Mouse (Mus musculus): ENCODE measurements around the gene Gdf11. TPM values are rescaled to one million over a fixed set of nuclear protein-coding genes. Genes with fewer than 3 reads are reported as not detected.
A peak's percentile ranks its signal among the peaks of the same experiment; 100 is the strongest.

The Gdf11 gene
- polyA plus RNA-seq, 1 experiment from 2014 or later: 7.2 TPM

- Histone ChIP-seq H3K4me3 (ENCODE audit: low read length) (no peak overlapping the region), H3K4me2 (replicated peaks; ENCODE audit: low read depth, low read length) (no peak overlapping the region), H3K27me3 (ENCODE audit: control insufficient read depth, insufficient read depth, low read length) (no peaks in the 10 kb centered on the region), H3K9me3 (ENCODE audit: control insufficient read depth, low read length) (no peaks in the 10 kb centered on the region), H3K9ac (ENCODE audit: low read depth, low read length) (no peak overlapping the region), H3K27ac (ENCODE audit: low read depth, low read length) (no peak overlapping the region), H3K36me3 (ENCODE audit: control insufficient read depth, insufficient read depth, low read length) (peaks cover 47% of the 10 kb centered on the region; the same call in 1 of the 2 replicates), H3K4me1 (ENCODE audit: control insufficient read depth, insufficient read depth, low read length) (peaks cover 15% of the 10 kb centered on the region)
- 64% methylated on average over 12 of the region's 12 CpGs for WGBS
- ATAC-seq (ENCODE audit: low FRiP score, low TSS enrichment): no peak
These were observed 22.2 kb upstream of the Gdf11 start for GRCm38 (mm10) chr10:128913696-128914095.

- Histone ChIP-seq H3K9me3 (ENCODE audit: control insufficient read depth, low read length) (no peaks in the 10 kb centered on the region), H3K27me3 (ENCODE audit: control insufficient read depth, insufficient read depth, low read length) (no peaks in the 10 kb centered on the region), H3K4me3 (ENCODE audit: low read length) (no peak overlapping the region), H3K4me2 (replicated peaks; ENCODE audit: low read depth, low read length) (no peak overlapping the region), H3K4me1 (ENCODE audit: control insufficient read depth, insufficient read depth, low read length) (peaks cover 15% of the 10 kb centered on the region), H3K36me3 (ENCODE audit: control insufficient read depth, insufficient read depth, low read length) (peaks cover 42% of the 10 kb centered on the region; the same call in 1 of the 2 replicates), H3K27ac (ENCODE audit: low read depth, low read length) (no peak overlapping the region; the same call in 1 of the 2 replicates), H3K9ac (ENCODE audit: low read depth, low read length) (no peak overlapping the region)
- 10% methylated on average over 5 of the region's 5 CpGs for WGBS
- 0 out of 2 replicates have a peak, but pooled peaks have one; percentile 17 for ATAC-seq (ENCODE audit: low FRiP score, low TSS enrichment)
These were observed 21.7 kb upstream of the Gdf11 start for GRCm38 (mm10) chr10:128913219-128913618.

GRCm38 (mm10) chr10:128912791-128913190, 21.3 kb upstream of the Gdf11 start:
- WGBS: 81% methylated on average over 4 of the region's 4 CpGs
- Histone ChIP-seq H3K36me3 (ENCODE audit: control insufficient read depth, insufficient read depth, low read length) (peaks cover 40% of the 10 kb centered on the region; the same call in 1 of the 2 replicates), H3K4me2 (replicated peaks; ENCODE audit: low read depth, low read length) (no peak overlapping the region), H3K9ac (ENCODE audit: low read depth, low read length) (no peak overlapping the region), H3K27me3 (ENCODE audit: control insufficient read depth, insufficient read depth, low read length) (no peaks in the 10 kb centered on the region), H3K4me3 (ENCODE audit: low read length) (no peak overlapping the region), H3K4me1 (ENCODE audit: control insufficient read depth, insufficient read depth, low read length) (peaks cover 15% of the 10 kb centered on the region), H3K27ac (ENCODE audit: low read depth, low read length) (peak overlapping the region; percentile 0; the same call in 1 of the 2 replicates), H3K9me3 (ENCODE audit: control insufficient read depth, low read length) (no peaks in the 10 kb centered on the region)
- ATAC-seq (ENCODE audit: low FRiP score, low TSS enrichment): no peak

GRCm38 (mm10) chr10:128912268-128912667, 20.8 kb upstream of the Gdf11 start:
- 83% methylated on average over 4 of the region's 4 CpGs for WGBS
- no peaks in the 10 kb centered on the region for H3K27me3 ChIP-seq (ENCODE audit: control insufficient read depth, insufficient read depth, low read length)
- H3K9me3 ChIP-seq (ENCODE audit: control insufficient read depth, low read length): no peaks in the 10 kb centered on the region
- no peak overlapping the region for H3K27ac ChIP-seq (ENCODE audit: low read depth, low read length)
- peaks cover 34% of the 10 kb centered on the region; the same call in 1 of the 2 replicates for H3K36me3 ChIP-seq (ENCODE audit: control insufficient read depth, insufficient read depth, low read length)
- no peak overlapping the region for H3K9ac ChIP-seq (ENCODE audit: low read depth, low read length)
- no peak overlapping the region for H3K4me2 ChIP-seq (replicated peaks; ENCODE audit: low read depth, low read length)
- H3K4me3 ChIP-seq (ENCODE audit: low read length): no peak overlapping the region
- peaks cover 15% of the 10 kb centered on the region for H3K4me1 ChIP-seq (ENCODE audit: control insufficient read depth, insufficient read depth, low read length)
- no peak for ATAC-seq (ENCODE audit: low FRiP score, low TSS enrichment)

GRCm38 (mm10) chr10:128911430-128911829, 19.9 kb upstream of the Gdf11 start:
- Histone ChIP-seq H3K36me3 (ENCODE audit: control insufficient read depth, insufficient read depth, low read length) (peaks cover 28% of the 10 kb centered on the region; the same call in 1 of the 2 replicates), H3K4me2 (replicated peaks; ENCODE audit: low read depth, low read length) (no peak overlapping the region), H3K27me3 (ENCODE audit: control insufficient read depth, insufficient read depth, low read length) (no peaks in the 10 kb centered on the region), H3K4me1 (ENCODE audit: control insufficient read depth, insufficient read depth, low read length) (peaks cover 15% of the 10 kb centered on the region), H3K27ac (ENCODE audit: low read depth, low read length) (no peak overlapping the region), H3K9me3 (ENCODE audit: control insufficient read depth, low read length) (no peaks in the 10 kb centered on the region), H3K4me3 (ENCODE audit: low read length) (peak overlapping the region; percentile 72; the same call in 1 of the 2 replicates), H3K9ac (ENCODE audit: low read depth, low read length) (peak overlapping the region; percentile 96; the same call in 1 of the 2 replicates)
- ATAC-seq (ENCODE audit: low FRiP score, low TSS enrichment): no peak
- 96% methylated on average over 6 of the region's 6 CpGs for WGBS

GRCm38 (mm10) chr10:128910066-128910841, 18.7 kb upstream of the Gdf11 start:
- Histone ChIP-seq H3K9me3 (ENCODE audit: control insufficient read depth, low read length) (no peaks in the 10 kb centered on the region), H3K4me2 (replicated peaks; ENCODE audit: low read depth, low read length) (peak overlapping the region; percentile 72), H3K27ac (ENCODE audit: low read depth, low read length) (peak overlapping the region; percentile 89), H3K4me1 (ENCODE audit: control insufficient read depth, insufficient read depth, low read length) (peaks cover 15% of the 10 kb centered on the region), H3K4me3 (ENCODE audit: low read length) (peak overlapping the region; percentile 72), H3K36me3 (ENCODE audit: control insufficient read depth, insufficient read depth, low read length) (peaks cover 25% of the 10 kb centered on the region; the same call in 1 of the 2 replicates), H3K9ac (ENCODE audit: low read depth, low read length) (peak overlapping the region; percentile 96), H3K27me3 (ENCODE audit: control insufficient read depth, insufficient read depth, low read length) (no peaks in the 10 kb centered on the region)
- WGBS: 0% methylated on average over 39 of the region's 66 CpGs
- ATAC-seq (ENCODE audit: low FRiP score, low TSS enrichment): peak; percentile 36

GRCm38 (mm10) chr10:128909567-128910028, 18.1 kb upstream of the Gdf11 start:
- no peaks in the 10 kb centered on the region for H3K9me3 ChIP-seq (ENCODE audit: control insufficient read depth, low read length)
- peak overlapping the region; percentile 72 for H3K4me2 ChIP-seq (replicated peaks; ENCODE audit: low read depth, low read length)
- 0% methylated on average over 37 of the region's 41 CpGs for WGBS
- H3K4me3 ChIP-seq (ENCODE audit: low read length): peak overlapping the region; percentile 72
- H3K27me3 ChIP-seq (ENCODE audit: control insufficient read depth, insufficient read depth, low read length): no peaks in the 10 kb centered on the region
- peaks cover 25% of the 10 kb centered on the region; the same call in 1 of the 2 replicates for H3K36me3 ChIP-seq (ENCODE audit: control insufficient read depth, insufficient read depth, low read length)
- peak; percentile 86 for ATAC-seq (ENCODE audit: low FRiP score, low TSS enrichment)
- H3K9ac ChIP-seq (ENCODE audit: low read depth, low read length): peak overlapping the region; percentile 96
- peak overlapping the region; percentile 89 for H3K27ac ChIP-seq (ENCODE audit: low read depth, low read length)
- peaks cover 15% of the 10 kb centered on the region for H3K4me1 ChIP-seq (ENCODE audit: control insufficient read depth, insufficient read depth, low read length)

GRCm38 (mm10) chr10:128908778-128909448, 17.4 kb upstream of the Gdf11 start:
- Histone ChIP-seq H3K4me3 (ENCODE audit: low read length) (peak overlapping the region; percentile 72), H3K27me3 (ENCODE audit: control insufficient read depth, insufficient read depth, low read length) (no peaks in the 10 kb centered on the region), H3K4me1 (ENCODE audit: control insufficient read depth, insufficient read depth, low read length) (peaks cover 15% of the 10 kb centered on the region), H3K36me3 (ENCODE audit: control insufficient read depth, insufficient read depth, low read length) (peaks cover 18% of the 10 kb centered on the region; the same call in 1 of the 2 replicates), H3K9me3 (ENCODE audit: control insufficient read depth, low read length) (no peaks in the 10 kb centered on the region), H3K9ac (ENCODE audit: low read depth, low read length) (peak overlapping the region; percentile 96), H3K4me2 (replicated peaks; ENCODE audit: low read depth, low read length) (peak overlapping the region; percentile 72), H3K27ac (ENCODE audit: low read depth, low read length) (peak overlapping the region; percentile 89; the same call in 1 of the 2 replicates)
- no peak for ATAC-seq (ENCODE audit: low FRiP score, low TSS enrichment)
- 64% methylated on average over 13 of the region's 13 CpGs for WGBS
